Mouse (Mus musculus) spleen, adult 2 months (tissue): ENCODE data around the gene Trnp1.

ENCODE experiments used
- CTCF ChIP-seq: fragments of 200-500 bp; IDR thresholded peaks from 2 replicates; pipeline ENCODE4 v1.5.1; 2011; ENCODE audit warnings: mild to moderate bottlenecking, inconsistent platforms; ENCODE audit not compliant: insufficient read depth, insufficient read length, insufficient replicate concordance; ENCODE audit errors: extremely low read depth
- POLR2A ChIP-seq: fragments of 200-500 bp; IDR thresholded peaks from 2 replicates; pipeline ENCODE4 v1.6.1; 2011; ENCODE audit warnings: low read depth, low read length, inconsistent platforms

GRCm38 (mm10) chr4:133480185-133480537 lies 18.2 kb downstream of the Trnp1 start:
- TF ChIP-seq CTCF = no peak
- TF ChIP-seq POLR2A = no peak
